Mouse (Mus musculus) lung, postnatal 36 days (tissue): Measurements from ENCODE around the gene Gpr171.
"Not testable (repeated sequence)": the region's sequence is repeated elsewhere in the genome, so short reads cannot be mapped to it uniquely, and the experiment has no call there.

Experiments used
- DNase-seq: peaks from one replicate; pipeline ENCODE4 v3.0.0; 2022; ENCODE audit warnings: mixed read lengths

Gpr171 gene

DNA sequence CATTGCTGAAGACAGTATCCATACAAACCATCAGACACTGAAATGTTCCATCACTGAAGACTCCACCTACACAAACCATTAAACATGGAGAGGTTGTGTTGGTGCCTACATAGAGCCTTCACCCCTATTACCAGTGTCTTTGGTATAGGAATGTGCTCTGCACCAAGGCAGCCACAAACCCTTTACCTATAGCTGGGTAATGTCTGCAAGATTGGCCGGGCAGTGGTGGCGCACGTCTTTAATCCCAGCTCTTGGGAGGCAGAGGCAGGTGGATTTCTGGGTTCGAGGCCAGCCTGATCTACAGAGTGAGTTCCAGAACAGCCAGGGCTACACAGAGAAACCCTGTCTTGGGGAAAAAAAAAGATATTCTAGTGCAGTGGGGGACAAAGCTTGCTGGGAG, 11.7 kb upstream of the Gpr171 start:
- DNase-seq = not testable (repeated sequence)

DNA sequence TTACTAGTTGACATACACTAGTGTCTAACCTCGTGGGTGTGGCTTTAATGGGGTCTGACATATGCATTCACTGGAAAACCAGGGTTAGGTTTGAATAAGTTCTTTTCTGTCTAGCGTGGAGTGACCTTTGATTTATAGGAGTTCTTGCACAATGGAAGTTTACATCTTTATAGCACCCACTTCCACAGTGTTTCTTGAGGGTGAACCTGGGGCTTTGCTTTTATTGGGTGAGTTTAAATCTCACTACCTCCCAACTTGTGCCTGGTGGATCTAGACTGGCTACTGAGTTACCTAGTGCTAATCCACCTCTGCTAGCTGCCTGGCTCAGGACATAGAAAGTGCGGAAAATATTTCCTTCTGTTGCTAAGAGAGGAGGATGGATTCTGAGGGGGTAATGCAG, 10.3 kb upstream of the Gpr171 start:
- no peak for DNase-seq

DNA sequence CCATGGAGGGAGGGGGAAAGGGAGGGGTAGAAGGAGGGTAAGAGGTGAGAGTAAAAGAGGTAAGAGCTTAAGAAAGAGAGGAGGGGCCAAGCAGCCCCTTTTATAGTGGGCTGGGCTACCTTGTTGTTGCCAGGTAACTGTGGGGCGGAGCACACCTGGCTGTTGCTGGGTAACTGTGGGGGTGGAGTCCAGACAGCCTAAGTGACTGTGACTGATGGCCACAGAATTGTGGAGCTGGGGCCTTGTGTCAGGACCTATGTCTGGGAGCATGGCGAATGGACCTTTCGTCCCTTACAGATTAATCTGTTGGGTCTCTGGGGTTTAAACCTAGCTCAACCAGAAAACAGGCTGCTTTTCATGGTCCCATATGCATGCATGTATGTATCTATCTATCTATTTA, 8.2 kb upstream of the Gpr171 start:
- DNase-seq = not testable (repeated sequence)

DNA sequence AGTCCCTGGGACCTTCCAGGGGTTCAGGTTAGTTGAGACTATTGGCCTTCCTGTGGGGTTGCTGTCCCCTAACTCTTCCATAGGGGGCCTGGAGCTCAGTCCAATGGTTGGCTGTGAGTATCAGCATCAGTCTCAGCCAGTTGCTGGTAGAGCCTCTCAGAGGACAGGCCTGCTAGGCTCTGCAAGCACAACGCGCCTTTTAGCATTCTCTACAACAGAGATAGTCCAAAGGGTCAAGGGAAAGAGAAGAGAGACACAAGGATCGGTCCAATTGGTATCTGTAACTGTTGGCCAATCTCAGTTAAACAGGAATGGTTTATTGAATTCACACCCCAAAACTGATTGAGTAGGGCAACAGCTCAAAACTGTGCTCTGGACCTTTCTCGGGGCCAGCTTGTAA, 5.8 kb upstream of the Gpr171 start:
- no peak for DNase-seq

GRCm38 (mm10) chr3:59104462-59104861, 2.8 kb upstream of the Gpr171 start:
- DNase-seq = no peak

GRCm38 (mm10) chr3:59102146-59102545, 525 bp upstream of the Gpr171 start:
- DNase-seq = no peak

GRCm38 (mm10) chr3:59098540-59098939, 3.1 kb downstream of the Gpr171 start:
- peak; percentile 48 for DNase-seq

DNA sequence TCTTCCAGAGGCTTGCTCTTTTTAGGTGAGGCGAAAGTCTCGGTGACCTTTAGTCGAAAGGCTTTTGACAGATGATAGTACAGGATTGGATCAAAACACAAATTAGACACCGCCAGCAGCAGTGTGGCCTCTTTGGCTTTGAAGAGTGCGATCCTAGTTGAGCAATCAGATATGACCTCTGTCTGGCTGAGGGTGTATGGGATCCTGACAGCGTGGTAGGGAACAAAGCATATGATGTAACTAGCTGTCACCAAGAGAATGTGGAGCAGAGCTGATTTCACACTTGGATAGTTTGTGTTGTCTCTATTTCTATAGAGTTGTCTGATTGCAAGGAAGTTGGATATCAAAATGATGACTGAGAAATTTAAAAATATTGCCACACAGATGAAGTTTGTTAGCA, 4.2 kb downstream of the Gpr171 start:
- peak; percentile 40 for DNase-seq

- no peak for DNase-seq
Observed at GRCm38 (mm10) chr3:59092702-59093101, 8.9 kb downstream of the Gpr171 start.

GRCm38 (mm10) chr3:59080919-59081318, 20.7 kb downstream of the Gpr171 start:
- peak; percentile 52 for DNase-seq

DNA sequence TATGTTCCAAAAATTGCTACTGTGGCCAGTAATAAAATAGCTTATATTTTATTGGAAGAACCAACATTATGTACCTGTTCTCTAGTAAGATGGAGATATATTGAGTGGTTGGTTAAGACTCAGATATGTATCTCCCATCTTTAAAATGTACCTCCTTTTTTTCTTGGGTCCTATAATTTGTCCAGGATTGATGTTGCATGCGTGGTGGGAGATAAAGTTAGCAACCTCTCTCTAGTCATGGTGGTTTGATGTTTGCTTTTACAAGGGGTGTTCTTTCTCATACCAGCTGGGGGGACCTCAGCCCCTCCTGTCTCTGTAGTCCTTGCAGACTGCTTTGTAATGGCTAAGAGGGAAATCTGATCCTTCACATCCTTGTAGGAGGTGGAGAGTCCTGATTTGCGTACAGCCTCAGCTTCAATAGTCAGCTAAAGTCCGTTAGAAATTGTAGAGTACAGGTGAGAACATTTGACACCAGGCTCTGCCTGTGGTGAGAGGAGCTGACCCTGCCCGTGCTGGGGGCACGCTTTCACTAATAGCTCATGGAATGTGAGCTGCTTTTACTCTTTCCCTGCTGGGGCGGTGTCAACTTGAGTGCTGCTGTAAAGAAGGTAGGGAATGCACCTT, 21.2 kb downstream of the Gpr171 start:
- no peak for DNase-seq

GRCm38 (mm10) chr3:59079327-59079726, 22.3 kb downstream of the Gpr171 start:
- DNase-seq = peak; percentile 85

DNA sequence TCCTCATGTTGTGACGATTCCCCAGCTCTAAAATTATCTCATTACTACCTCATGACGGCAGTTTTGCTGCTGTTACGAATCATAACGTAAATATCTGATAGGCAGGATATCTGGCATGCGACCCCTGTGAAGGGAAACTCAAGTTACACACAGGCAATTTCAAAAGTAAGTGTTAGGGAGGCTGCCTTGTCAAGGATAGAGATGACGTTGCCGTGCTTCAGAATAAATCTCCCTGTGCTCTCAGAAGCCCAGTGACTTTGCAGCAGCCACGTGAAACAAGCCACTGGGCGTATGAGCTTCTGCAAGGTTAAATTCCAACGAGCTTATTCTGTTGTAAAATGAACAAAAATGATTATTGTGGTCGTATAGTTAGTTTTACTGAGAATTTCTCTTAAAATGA, 23.0 kb downstream of the Gpr171 start:
- no peak for DNase-seq

DNA sequence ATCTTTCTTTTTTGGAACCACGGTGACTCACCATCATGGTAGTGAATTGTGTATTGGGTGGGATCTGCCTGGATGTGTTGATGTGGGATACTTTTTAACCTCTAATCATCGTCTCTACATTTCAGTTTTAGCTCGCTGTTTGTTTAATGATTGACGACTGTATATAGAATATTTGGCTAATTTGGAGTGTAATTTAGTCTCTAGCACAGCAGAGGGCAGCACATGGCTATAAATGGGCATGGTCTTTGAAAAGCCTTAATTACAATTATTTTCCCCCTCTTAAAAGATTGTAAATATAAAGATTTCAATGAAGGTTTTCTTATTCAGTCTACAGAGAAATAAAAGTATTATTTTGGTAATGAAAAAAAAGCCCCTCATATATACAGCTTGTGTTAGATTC, 24.3 kb downstream of the Gpr171 start:
- DNase-seq = peak; percentile 39

GRCm38 (mm10) chr3:59069071-59069470, 32.5 kb downstream of the Gpr171 start:
- not testable (repeated sequence) for DNase-seq

- no peak for DNase-seq
Observed at GRCm38 (mm10) chr3:59066558-59067294, 34.9 kb downstream of the Gpr171 start.

DNA sequence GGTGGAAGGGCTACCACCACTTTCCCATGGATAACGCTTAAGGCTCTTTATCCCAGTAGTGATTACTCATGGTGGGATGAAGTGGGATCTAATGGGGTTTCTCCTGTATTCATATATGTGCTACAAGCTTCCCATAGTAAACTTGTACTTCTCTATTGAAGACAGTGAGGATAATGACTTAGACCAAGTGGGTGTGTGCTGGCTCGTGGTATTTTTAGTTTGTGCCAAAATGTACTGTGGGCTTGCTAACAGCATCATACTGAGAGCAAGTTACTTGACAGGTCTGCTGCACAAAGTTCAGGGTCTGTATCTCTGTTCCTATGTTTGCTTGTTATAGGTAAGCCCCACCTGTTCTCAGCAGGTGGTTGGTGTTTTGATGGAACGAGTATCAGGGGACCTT, 35.7 kb downstream of the Gpr171 start:
- DNase-seq = no peak

- no peak for DNase-seq
Observed at GRCm38 (mm10) chr3:59063431-59063830, 38.2 kb downstream of the Gpr171 start.

DNA sequence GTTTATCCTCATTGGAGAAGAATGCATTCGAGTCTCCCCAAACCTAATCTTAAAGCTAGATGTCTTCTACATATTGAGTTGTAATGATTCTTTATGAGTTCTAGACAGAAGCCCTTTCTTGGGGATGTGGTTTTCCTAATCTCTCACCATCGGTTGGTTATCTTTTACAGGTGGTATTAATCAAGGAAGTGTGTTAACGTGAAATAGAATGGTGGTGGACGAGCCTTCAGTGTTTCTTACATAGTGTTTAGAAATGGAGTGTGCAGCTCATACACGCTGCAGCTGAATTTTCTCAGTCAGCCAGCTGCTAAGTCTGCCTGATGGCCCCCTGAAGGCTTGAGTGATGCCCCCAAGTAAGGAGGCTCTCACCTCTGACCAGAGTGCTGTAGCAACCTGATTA, 39.5 kb downstream of the Gpr171 start:
- no peak for DNase-seq

DNA sequence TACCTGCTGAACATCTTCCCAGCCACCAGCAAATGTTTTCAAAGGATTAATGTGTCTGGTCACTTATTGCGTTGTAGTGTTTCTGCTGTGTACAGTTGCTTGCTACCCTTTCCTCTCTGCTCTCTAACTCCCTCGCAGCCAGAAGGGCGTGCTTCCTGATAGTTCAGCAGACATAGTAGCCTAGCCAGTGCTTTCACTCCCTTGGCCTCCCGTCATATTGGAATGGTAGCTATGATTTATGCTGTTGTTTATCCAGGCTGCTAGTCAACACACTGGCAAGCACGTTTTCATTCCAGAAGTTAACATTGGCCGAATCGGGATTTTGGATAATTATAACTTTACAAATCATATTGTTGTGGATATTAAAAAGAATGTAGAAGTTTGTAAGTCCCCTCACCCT, 41.5 kb downstream of the Gpr171 start:
- no peak for DNase-seq

DNA sequence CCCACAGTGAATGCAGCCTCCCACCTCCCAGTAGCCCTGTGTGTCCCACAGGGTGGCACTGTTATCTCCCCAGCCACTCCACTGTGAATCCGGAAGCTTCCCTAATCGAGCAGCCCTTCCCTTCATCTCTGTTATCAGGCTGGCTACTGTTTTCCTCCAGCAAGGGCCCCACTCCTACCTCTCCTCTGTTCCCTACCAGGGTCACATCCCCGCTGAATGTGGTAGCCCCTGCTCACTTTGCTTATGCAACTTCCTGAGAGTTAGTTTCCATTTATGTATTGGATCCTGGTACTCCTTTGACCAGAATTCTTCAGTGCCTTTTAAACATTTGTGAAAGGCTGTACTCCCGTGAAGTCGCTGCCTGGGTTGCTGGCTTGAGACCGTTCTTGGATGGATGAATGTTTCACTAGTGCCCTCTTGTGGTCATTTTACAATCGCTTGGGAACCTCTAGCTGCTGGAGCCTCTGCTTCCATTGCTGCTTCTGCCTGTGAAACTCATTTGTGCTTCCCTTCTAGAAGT, 42.5 kb downstream of the Gpr171 start:
- peak; percentile 79 for DNase-seq

GRCm38 (mm10) chr3:59054834-59055535, 46.6 kb downstream of the Gpr171 start:
- DNase-seq = peak; percentile 5
